Mouse (Mus musculus) liver, postnatal 0 days (tissue): ENCODE measurements around the gene Gm20509.

ENCODE experiments used
- CTCF ChIP-seq: sonication (generic); IDR thresholded peaks from 2 replicates; pipeline ENCODE4 v1.5.1; 2016; ENCODE audit warnings: antibody characterized with exemption, low read depth
- EP300 ChIP-seq: IDR thresholded peaks from 2 replicates; pipeline ENCODE4 v1.6.1; 2016; ENCODE audit warnings: antibody characterized with exemption, low read depth, mild to moderate bottlenecking

DNA sequence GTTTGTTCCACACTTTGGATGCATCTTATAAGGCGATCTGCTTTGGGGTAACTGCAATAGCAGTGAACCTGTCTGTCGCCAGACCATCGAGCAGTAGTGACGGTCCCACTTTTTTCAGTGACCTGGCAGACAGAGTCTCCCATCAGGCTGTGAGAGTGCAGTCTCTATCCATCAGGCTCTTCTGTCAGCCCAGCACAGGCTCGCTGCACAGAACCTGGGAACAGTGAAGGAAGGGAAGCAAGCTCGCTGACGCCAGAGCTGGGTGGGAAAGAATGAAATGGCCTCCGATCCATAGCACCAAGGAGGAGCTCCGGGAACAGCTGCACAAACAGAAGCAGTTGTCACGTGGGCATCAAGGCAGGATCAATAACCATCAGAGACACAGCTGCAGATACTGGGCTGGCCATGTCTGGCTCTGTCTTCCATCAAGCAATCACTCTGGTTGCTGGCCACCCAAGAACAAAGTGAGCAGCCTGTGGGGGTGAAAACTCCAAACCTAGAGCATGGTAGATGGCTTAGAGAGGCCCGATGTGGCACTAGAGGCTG lies 35.1 kb downstream of the Gm20509 start:
- TF ChIP-seq CTCF (no peak), EP300 (no peak)
